Mouse (Mus musculus) G1E (cell line): ENCODE data around the gene Gpr68.

Source experiments
- CTCF ChIP-seq: IDR thresholded peaks from 2 replicates; pipeline ENCODE4 v1.5.1; 2012; ENCODE audit warnings: low read depth, low read length, inconsistent platforms, mixed read lengths
- GATA1 ChIP-seq: IDR thresholded peaks from 2 replicates; pipeline ENCODE4 v1.6.1; 2012; ENCODE audit warnings: borderline replicate concordance, low read length, inconsistent platforms, mixed read lengths
- TAL1 ChIP-seq: conservative IDR thresholded peaks from 2 replicates; pipeline ENCODE4 v1.6.1; 2012; ENCODE audit warnings: low read depth, low read length, inconsistent platforms, mixed read lengths

GRCm38 (mm10) chr12:100839926-100840325, 68.1 kb downstream of the Gpr68 start:
- TF ChIP-seq CTCF (no peak), TAL1 (no peak), GATA1 (no peak)
